Mouse (Mus musculus): ENCODE data around the gene Pip5k1c. TPM values are rescaled to one million over a fixed set of nuclear protein-coding genes. Genes with fewer than 3 reads are reported as not detected.
A peak's percentile ranks its signal among the peaks of the same experiment; 100 is the strongest.

The Pip5k1c gene
- polyA plus RNA-seq, 1 experiment, result 28.3 TPM

GRCm38 (mm10) chr10:81286586-81286985, 6.2 kb upstream of the Pip5k1c start:
- no peak for TF ChIP-seq CTCF (IDR thresholded peaks at IDR 0.05; ENCODE audit: low read depth, low read length)
- no peak for TF ChIP-seq POLR2A (IDR thresholded peaks at IDR 0.05; ENCODE audit: insufficient read depth, low read length)
- TF ChIP-seq EP300 (IDR thresholded peaks at IDR 0.05; ENCODE audit: insufficient read depth, low read depth, low read length), result no peak
- Histone ChIP-seq H3K27me3 (ENCODE audit: control insufficient read depth, insufficient read depth, low read length, poor library complexity, severe bottlenecking) (no peaks in the 10 kb centered on the region), H3K36me3 (ENCODE audit: control insufficient read depth, insufficient read depth, low read length, poor library complexity, severe bottlenecking) (no peaks in the 10 kb centered on the region), H3K4me1 (ENCODE audit: control insufficient read depth, insufficient read depth, low read length) (peaks cover 7% of the 10 kb centered on the region), H3K4me3 (ENCODE audit: low read depth, low read length) (peak overlapping the region; percentile 90; the same call in 1 of the 2 replicates), H3K9ac (ENCODE audit: low read depth, poor library complexity, severe bottlenecking) (peak overlapping the region; percentile 58; the same call in 1 of the 2 replicates), H3K27ac (ENCODE audit: insufficient read depth, low read length) (0 out of 2 replicates have a peak overlapping the region, but pooled peaks have one; percentile 35), H3K9me3 (replicated peaks; ENCODE audit: control insufficient read depth, insufficient read depth, low read length, poor library complexity, severe bottlenecking) (no peaks in the 10 kb centered on the region)

- H3K27ac ChIP-seq (ENCODE audit: insufficient read depth, low read length), result no peak overlapping the region
- no peaks in the 10 kb centered on the region for H3K27me3 ChIP-seq (ENCODE audit: control insufficient read depth, insufficient read depth, low read length, poor library complexity, severe bottlenecking)
- TF ChIP-seq POLR2A (IDR thresholded peaks at IDR 0.05; ENCODE audit: insufficient read depth, low read length) (no peak), EP300 (IDR thresholded peaks at IDR 0.05; ENCODE audit: insufficient read depth, low read depth, low read length) (no peak), CTCF (IDR thresholded peaks at IDR 0.05; ENCODE audit: low read depth, low read length) (no peak)
- H3K9ac ChIP-seq (ENCODE audit: low read depth, poor library complexity, severe bottlenecking), result no peak overlapping the region
- peaks cover 7% of the 10 kb centered on the region for H3K4me1 ChIP-seq (ENCODE audit: control insufficient read depth, insufficient read depth, low read length)
- peak overlapping the region; percentile 32; the same call in 1 of the 2 replicates for H3K4me3 ChIP-seq (ENCODE audit: low read depth, low read length)
- H3K36me3 ChIP-seq (ENCODE audit: control insufficient read depth, insufficient read depth, low read length, poor library complexity, severe bottlenecking), result no peaks in the 10 kb centered on the region
- H3K9me3 ChIP-seq (replicated peaks; ENCODE audit: control insufficient read depth, insufficient read depth, low read length, poor library complexity, severe bottlenecking), result no peaks in the 10 kb centered on the region
These were observed 5.1 kb upstream of the Pip5k1c start for GRCm38 (mm10) chr10:81287513-81288157.

GRCm38 (mm10) chr10:81288601-81289000, 4.2 kb upstream of the Pip5k1c start:
- no peaks in the 10 kb centered on the region for H3K36me3 ChIP-seq (ENCODE audit: control insufficient read depth, insufficient read depth, low read length, poor library complexity, severe bottlenecking)
- H3K9me3 ChIP-seq (replicated peaks; ENCODE audit: control insufficient read depth, insufficient read depth, low read length, poor library complexity, severe bottlenecking), result no peaks in the 10 kb centered on the region
- H3K4me1 ChIP-seq (ENCODE audit: control insufficient read depth, insufficient read depth, low read length), result peaks cover 5% of the 10 kb centered on the region
- H3K9ac ChIP-seq (ENCODE audit: low read depth, poor library complexity, severe bottlenecking), result no peak overlapping the region
- H3K4me3 ChIP-seq (ENCODE audit: low read depth, low read length), result peak overlapping the region; percentile 32; the same call in 1 of the 2 replicates
- TF ChIP-seq CTCF (IDR thresholded peaks at IDR 0.05; ENCODE audit: low read depth, low read length) (no peak), EP300 (IDR thresholded peaks at IDR 0.05; ENCODE audit: insufficient read depth, low read depth, low read length) (no peak), POLR2A (IDR thresholded peaks at IDR 0.05; ENCODE audit: insufficient read depth, low read length) (no peak)
- no peaks in the 10 kb centered on the region for H3K27me3 ChIP-seq (ENCODE audit: control insufficient read depth, insufficient read depth, low read length, poor library complexity, severe bottlenecking)
- 0 out of 2 replicates have a peak overlapping the region, but pooled peaks have one; percentile 2 for H3K27ac ChIP-seq (ENCODE audit: insufficient read depth, low read length)

GRCm38 (mm10) chr10:81289278-81289677, 3.5 kb upstream of the Pip5k1c start:
- Histone ChIP-seq H3K4me3 (ENCODE audit: low read depth, low read length) (no peak overlapping the region), H3K9me3 (replicated peaks; ENCODE audit: control insufficient read depth, insufficient read depth, low read length, poor library complexity, severe bottlenecking) (no peaks in the 10 kb centered on the region), H3K27ac (ENCODE audit: insufficient read depth, low read length) (no peak overlapping the region), H3K36me3 (ENCODE audit: control insufficient read depth, insufficient read depth, low read length, poor library complexity, severe bottlenecking) (no peaks in the 10 kb centered on the region), H3K4me1 (ENCODE audit: control insufficient read depth, insufficient read depth, low read length) (peaks cover 2% of the 10 kb centered on the region), H3K27me3 (ENCODE audit: control insufficient read depth, insufficient read depth, low read length, poor library complexity, severe bottlenecking) (no peaks in the 10 kb centered on the region), H3K9ac (ENCODE audit: low read depth, poor library complexity, severe bottlenecking) (no peak overlapping the region)
- TF ChIP-seq EP300 (IDR thresholded peaks at IDR 0.05; ENCODE audit: insufficient read depth, low read depth, low read length) (no peak), POLR2A (IDR thresholded peaks at IDR 0.05; ENCODE audit: insufficient read depth, low read length) (no peak), CTCF (IDR thresholded peaks at IDR 0.05; ENCODE audit: low read depth, low read length) (no peak)

- no peaks in the 10 kb centered on the region for H3K9me3 ChIP-seq (replicated peaks; ENCODE audit: control insufficient read depth, insufficient read depth, low read length, poor library complexity, severe bottlenecking)
- H3K27ac ChIP-seq (ENCODE audit: insufficient read depth, low read length), result no peak overlapping the region
- H3K27me3 ChIP-seq (ENCODE audit: control insufficient read depth, insufficient read depth, low read length, poor library complexity, severe bottlenecking), result no peaks in the 10 kb centered on the region
- no peak for TF ChIP-seq POLR2A (IDR thresholded peaks at IDR 0.05; ENCODE audit: insufficient read depth, low read length)
- TF ChIP-seq CTCF (IDR thresholded peaks at IDR 0.05; ENCODE audit: low read depth, low read length), result no peak
- TF ChIP-seq EP300 (IDR thresholded peaks at IDR 0.05; ENCODE audit: insufficient read depth, low read depth, low read length), result no peak
- peaks cover 5% of the 10 kb centered on the region for H3K4me1 ChIP-seq (ENCODE audit: control insufficient read depth, insufficient read depth, low read length)
- no peak overlapping the region for H3K9ac ChIP-seq (ENCODE audit: low read depth, poor library complexity, severe bottlenecking)
- H3K4me3 ChIP-seq (ENCODE audit: low read depth, low read length), result no peak overlapping the region
- no peaks in the 10 kb centered on the region for H3K36me3 ChIP-seq (ENCODE audit: control insufficient read depth, insufficient read depth, low read length, poor library complexity, severe bottlenecking)
These were observed 3.0 kb upstream of the Pip5k1c start for GRCm38 (mm10) chr10:81289811-81290210.
